Mouse (Mus musculus): Measurements from ENCODE around the gene Aanat. TPM values are rescaled to one million over a fixed set of nuclear protein-coding genes. Genes with fewer than 3 reads are reported as not detected.
A peak's percentile ranks its signal among the peaks of the same experiment; 100 is the strongest.

The Aanat gene
- not detected in 2 replicates for polyA plus RNA-seq (2015; fragmentation: Nextera tagmentation; extraction: Ambion mirVana)

- no peak for ATAC-seq (ENCODE audit: borderline replicate concordance, extremely low read depth, low FRiP score, low TSS enrichment)
- Histone ChIP-seq H3K27me3 (no peaks in the 10 kb centered on the region), H3K4me2 (no peak within 1 kb of the TSS), H3K9ac (no peak within 1 kb of the TSS), H3K4me1 (peaks cover 12% of the 10 kb centered on the region), H3K36me3 (no peaks in the 10 kb centered on the region), H3K9me3 (no peaks in the 10 kb centered on the region), H3K27ac (no peak within 1 kb of the TSS), H3K4me3 (no peak within 1 kb of the TSS)
- 62% methylated on average over 5 of the region's 5 CpGs for WGBS
Observed at GRCm38 (mm10) chr11:116586310-116586709, at the start of gene Aanat. TSS of gene Aanat (plus strand) at chr11:116586432.

- Histone ChIP-seq H3K36me3 (peaks cover 30% of the 10 kb centered on the region), H3K4me2 (no peak overlapping the region), H3K9ac (no peak overlapping the region), H3K27me3 (peaks cover 24% of the 10 kb centered on the region), H3K4me3 (no peak overlapping the region), H3K9me3 (no peaks in the 10 kb centered on the region), H3K4me1 (peaks cover 25% of the 10 kb centered on the region), H3K27ac (no peak overlapping the region)
- no peak for ATAC-seq (ENCODE audit: borderline replicate concordance, extremely low read depth, low FRiP score, low TSS enrichment)
- 84% methylated on average over 7 of the region's 7 CpGs for WGBS
Observed at GRCm38 (mm10) chr11:116536685-116537084, 49.5 kb upstream of the Aanat start.

GRCm38 (mm10) chr11:116537388-116537787, 48.8 kb upstream of the Aanat start:
- Histone ChIP-seq H3K36me3 (peaks cover 37% of the 10 kb centered on the region), H3K9ac (no peak overlapping the region), H3K27ac (no peak overlapping the region), H3K9me3 (no peaks in the 10 kb centered on the region), H3K4me1 (peaks cover 18% of the 10 kb centered on the region), H3K27me3 (peaks cover 18% of the 10 kb centered on the region), H3K4me3 (no peak overlapping the region), H3K4me2 (no peak overlapping the region)
- 62% methylated on average over 5 of the region's 5 CpGs for WGBS
- ATAC-seq (ENCODE audit: borderline replicate concordance, extremely low read depth, low FRiP score, low TSS enrichment): no peak

GRCm38 (mm10) chr11:116538142-116538735, 48.0 kb upstream of the Aanat start:
- H3K27ac ChIP-seq: no peak overlapping the region
- no peaks in the 10 kb centered on the region for H3K9me3 ChIP-seq
- peaks cover 46% of the 10 kb centered on the region for H3K36me3 ChIP-seq
- peaks cover 10% of the 10 kb centered on the region for H3K27me3 ChIP-seq
- peaks cover 10% of the 10 kb centered on the region for H3K4me1 ChIP-seq
- 81% methylated on average over 12 of the region's 12 CpGs for WGBS
- no peak for ATAC-seq (ENCODE audit: borderline replicate concordance, extremely low read depth, low FRiP score, low TSS enrichment)
- H3K4me2 ChIP-seq: no peak overlapping the region
- no peak overlapping the region for H3K9ac ChIP-seq
- no peak overlapping the region for H3K4me3 ChIP-seq

GRCm38 (mm10) chr11:116541183-116541582, 45.0 kb upstream of the Aanat start:
- Histone ChIP-seq H3K9ac (no peak overlapping the region), H3K4me3 (no peak overlapping the region), H3K27ac (no peak overlapping the region), H3K4me2 (no peak overlapping the region), H3K27me3 (no peaks in the 10 kb centered on the region), H3K36me3 (peaks cover 74% of the 10 kb centered on the region), H3K9me3 (no peaks in the 10 kb centered on the region), H3K4me1 (no peaks in the 10 kb centered on the region)
- WGBS: 91% methylated on average over 11 of the region's 11 CpGs
- no peak for ATAC-seq (ENCODE audit: borderline replicate concordance, extremely low read depth, low FRiP score, low TSS enrichment)

- Histone ChIP-seq H3K4me2 (no peak overlapping the region), H3K27ac (no peak overlapping the region), H3K4me1 (no peaks in the 10 kb centered on the region), H3K36me3 (peaks cover 80% of the 10 kb centered on the region), H3K9ac (no peak overlapping the region), H3K4me3 (no peak overlapping the region), H3K27me3 (no peaks in the 10 kb centered on the region), H3K9me3 (no peaks in the 10 kb centered on the region)
- 80% methylated on average over 4 of the region's 4 CpGs for WGBS
- ATAC-seq (ENCODE audit: borderline replicate concordance, extremely low read depth, low FRiP score, low TSS enrichment): no peak; the same call in 1 of the 2 replicates
Observed at GRCm38 (mm10) chr11:116543110-116543509, 43.1 kb upstream of the Aanat start.

GRCm38 (mm10) chr11:116547296-116548060, 38.8 kb upstream of the Aanat start:
- no peak overlapping the region for H3K4me2 ChIP-seq
- H3K27ac ChIP-seq: no peak overlapping the region
- ATAC-seq (ENCODE audit: borderline replicate concordance, extremely low read depth, low FRiP score, low TSS enrichment): no peak
- H3K4me3 ChIP-seq: no peak overlapping the region
- peaks cover 42% of the 10 kb centered on the region for H3K36me3 ChIP-seq
- 73% methylated on average over 17 of the region's 17 CpGs for WGBS
- H3K27me3 ChIP-seq: no peaks in the 10 kb centered on the region
- no peaks in the 10 kb centered on the region for H3K9me3 ChIP-seq
- no peak overlapping the region for H3K9ac ChIP-seq
- peaks cover 26% of the 10 kb centered on the region for H3K4me1 ChIP-seq

GRCm38 (mm10) chr11:116548780-116549179, 37.5 kb upstream of the Aanat start:
- no peak for ATAC-seq (ENCODE audit: borderline replicate concordance, extremely low read depth, low FRiP score, low TSS enrichment)
- 91% methylated on average over 9 of the region's 9 CpGs for WGBS
- Histone ChIP-seq H3K4me3 (no peak overlapping the region), H3K9ac (no peak overlapping the region), H3K27me3 (no peaks in the 10 kb centered on the region), H3K36me3 (peaks cover 29% of the 10 kb centered on the region), H3K4me2 (no peak overlapping the region), H3K27ac (no peak overlapping the region), H3K4me1 (peaks cover 30% of the 10 kb centered on the region), H3K9me3 (no peaks in the 10 kb centered on the region)

- ATAC-seq (ENCODE audit: borderline replicate concordance, extremely low read depth, low FRiP score, low TSS enrichment): no peak
- no peak overlapping the region for H3K9ac ChIP-seq
- H3K27ac ChIP-seq: no peak overlapping the region
- no peaks in the 10 kb centered on the region for H3K27me3 ChIP-seq
- no peak overlapping the region for H3K4me2 ChIP-seq
- WGBS: 77% methylated on average over 11 of the region's 11 CpGs
- H3K4me1 ChIP-seq: peaks cover 34% of the 10 kb centered on the region
- H3K9me3 ChIP-seq: no peaks in the 10 kb centered on the region
- peaks cover 22% of the 10 kb centered on the region for H3K36me3 ChIP-seq
- no peak overlapping the region for H3K4me3 ChIP-seq
Observed at GRCm38 (mm10) chr11:116549273-116550038, 36.8 kb upstream of the Aanat start.

- H3K9ac ChIP-seq: no peak overlapping the region
- no peaks in the 10 kb centered on the region for H3K27me3 ChIP-seq
- peak; percentile 71; the same call in 1 of the 2 replicates for ATAC-seq (ENCODE audit: borderline replicate concordance, extremely low read depth, low FRiP score, low TSS enrichment)
- peaks cover 42% of the 10 kb centered on the region for H3K4me1 ChIP-seq
- WGBS: 37% methylated on average over 7 of the region's 7 CpGs
- no peaks in the 10 kb centered on the region for H3K9me3 ChIP-seq
- H3K4me3 ChIP-seq: no peak overlapping the region
- peak overlapping the region; percentile 79 for H3K27ac ChIP-seq
- H3K36me3 ChIP-seq: peaks cover 10% of the 10 kb centered on the region
- H3K4me2 ChIP-seq: peak overlapping the region; percentile 11; the same call in 1 of the 2 replicates
Observed at GRCm38 (mm10) chr11:116550748-116551147, 35.5 kb upstream of the Aanat start.

GRCm38 (mm10) chr11:116552194-116552593, 34.0 kb upstream of the Aanat start:
- no peak overlapping the region for H3K9ac ChIP-seq
- 78% methylated on average over 1 of the region's 1 CpGs for WGBS
- H3K4me1 ChIP-seq: peaks cover 48% of the 10 kb centered on the region

More at GRCm38 (mm10) chr11:116552194-116552593, 34.0 kb upstream of the Aanat start:
- Histone ChIP-seq H3K4me2 (no peak overlapping the region), H3K9me3 (no peaks in the 10 kb centered on the region), H3K36me3 (no peaks in the 10 kb centered on the region), H3K4me3 (no peak overlapping the region), H3K27me3 (no peaks in the 10 kb centered on the region), H3K27ac (no peak overlapping the region)
- no peak for ATAC-seq (ENCODE audit: borderline replicate concordance, extremely low read depth, low FRiP score, low TSS enrichment)

Measured in lung, embryonic 15.5 days (tissue).